Mouse (Mus musculus) C3H10T1/2 (cell line): ENCODE results near the gene Hps6. TPM values are rescaled to one million over a fixed set of nuclear protein-coding genes. Genes with fewer than 3 reads are reported as not detected.

ENCODE experiments used
- polyA plus RNA-seq, 2 experiments: library from polyadenylated mRNA; unstranded; fragments of >200 nt; fragmentation: generic; extraction: Trizol; gene quantifications; one replicate each; pipeline ENCODE4 v1.2.1; 2012; ENCODE audit warnings: missing spikeins in 2 of 2

The Hps6 gene
- 10 to 100 TPM; 14.9 to 20.3 TPM for polyA plus RNA-seq

DNA sequence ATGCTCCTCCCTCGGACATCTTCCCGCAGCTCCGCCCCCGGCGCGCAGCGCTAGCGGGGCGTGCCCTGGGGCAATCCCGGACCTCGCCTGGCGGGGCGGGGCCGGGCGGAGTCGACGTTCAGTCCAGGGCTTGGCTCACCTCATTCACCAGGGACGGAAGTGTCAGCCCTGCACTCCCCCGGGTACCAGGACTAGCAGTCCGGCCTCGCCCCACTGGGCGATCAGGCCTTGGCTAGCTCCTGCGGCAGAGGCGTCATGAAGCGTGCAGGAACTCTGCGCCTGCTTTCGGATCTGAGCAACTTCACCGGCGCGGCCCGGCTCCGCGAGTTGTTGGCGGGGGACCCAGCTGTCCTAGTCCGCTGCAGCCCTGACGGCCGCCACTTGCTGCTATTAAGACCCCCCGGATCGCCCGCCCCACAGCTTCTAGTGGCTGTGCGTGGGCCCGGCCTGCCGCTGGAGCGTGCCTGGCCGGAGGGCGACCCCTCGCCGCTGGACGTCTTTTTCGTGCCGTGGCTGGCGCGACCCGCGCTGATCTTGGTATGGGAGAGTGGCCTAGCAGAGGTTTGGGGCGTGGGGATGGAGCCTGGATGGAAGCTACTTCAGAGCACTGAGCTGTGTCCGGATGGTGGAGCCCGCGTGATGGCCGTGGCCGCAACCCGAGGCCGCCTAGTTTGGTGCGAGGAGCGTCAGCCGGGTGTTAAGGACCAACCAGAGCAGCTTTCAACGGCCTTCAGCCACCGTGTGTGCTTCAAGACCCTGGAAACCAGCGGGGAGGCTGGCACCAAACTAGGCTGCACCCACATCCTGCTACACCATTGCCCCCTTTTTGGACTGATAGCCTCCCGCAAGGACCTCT is at the start of gene Hps6:
Gene Hps6, plus strand, starts transcription at position 138 of the 856 bp plus-strand sequence.

DNA sequence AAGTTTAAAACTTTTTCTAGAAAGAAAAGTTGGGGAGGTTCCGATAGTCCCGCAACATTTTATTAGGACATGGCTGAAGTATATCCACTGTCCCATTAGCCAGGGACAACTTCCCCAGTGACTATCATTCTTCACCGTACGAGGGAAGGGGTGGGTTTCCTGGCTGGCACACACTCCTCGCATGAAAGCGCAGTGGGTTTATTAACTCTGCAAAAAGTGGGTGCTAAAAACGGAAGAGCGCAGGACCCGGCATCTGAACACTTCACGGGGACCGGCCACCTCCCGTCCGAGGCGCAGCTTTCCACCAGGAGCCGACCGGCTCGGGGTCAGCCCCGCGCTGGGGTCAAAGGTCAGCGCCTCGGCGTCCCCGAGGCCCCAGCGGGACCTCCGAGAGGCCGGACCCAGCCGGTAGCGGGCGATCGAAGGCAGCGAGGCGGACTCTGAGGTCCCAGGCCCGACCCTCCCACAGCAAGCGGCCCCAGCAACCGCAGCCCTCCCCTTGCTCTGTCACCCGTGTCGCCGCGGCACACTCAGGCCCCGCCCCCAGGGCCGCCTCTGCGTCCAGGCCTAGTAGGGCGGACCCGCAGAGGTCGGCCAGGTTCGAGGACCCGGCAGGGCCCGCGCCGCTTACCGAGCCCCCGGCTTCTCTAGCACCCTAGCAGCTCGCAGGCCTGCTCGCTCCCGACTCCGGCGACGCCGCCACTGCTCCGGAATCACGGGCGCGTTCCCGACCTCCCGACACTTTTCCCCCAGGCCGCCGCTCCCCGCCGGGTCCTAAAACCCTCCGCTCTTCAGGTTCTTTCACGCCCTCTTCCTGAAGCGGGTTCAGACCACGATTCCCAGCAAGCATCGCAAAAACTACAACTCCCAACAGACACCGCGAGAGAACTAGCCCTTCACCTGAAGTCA is 5.3 kb upstream of the Hps6 start, which contains the start of gene Armh3:
Gene Armh3, minus strand, starts transcription at position 704 of the 909 bp plus-strand sequence.

DNA sequence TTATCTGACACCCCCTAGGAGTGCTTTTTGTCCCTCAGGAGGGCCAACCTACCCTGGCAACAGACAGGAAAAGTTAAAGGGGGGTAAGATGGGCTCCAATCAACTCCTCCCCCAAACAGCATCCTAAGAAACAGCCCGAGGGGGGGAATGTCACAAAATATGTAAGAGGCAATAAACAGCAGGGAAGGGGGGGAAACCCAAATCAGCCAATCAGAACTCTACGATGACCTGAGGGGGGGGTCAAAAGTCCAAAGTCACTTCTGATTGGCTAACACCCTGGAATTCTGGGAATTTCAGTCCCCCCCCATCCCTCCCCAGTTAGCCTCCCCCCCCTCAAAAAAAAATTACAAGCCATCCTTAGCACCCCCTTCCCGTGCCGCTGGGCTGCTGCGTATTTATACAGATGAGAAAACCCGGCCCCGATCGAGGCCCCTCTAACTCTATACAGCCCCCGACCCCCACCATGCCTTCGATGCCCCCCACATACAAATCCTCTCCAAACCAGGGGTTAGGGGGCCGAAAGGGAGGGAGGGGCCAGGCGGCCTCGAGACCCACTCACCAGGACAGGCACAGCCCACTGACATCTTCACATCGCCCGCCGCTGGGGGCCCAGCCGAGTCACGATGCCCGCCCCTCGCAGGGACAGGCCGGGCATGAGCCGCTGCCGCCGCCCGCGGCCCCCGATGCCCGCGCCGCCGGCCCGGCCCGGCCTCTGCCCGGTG is 41.1 kb downstream of the Hps6 start, which contains the start of gene Pprc1:
Gene Pprc1, plus strand, starts transcription at position 616 of the 722 bp plus-strand sequence.

DNA sequence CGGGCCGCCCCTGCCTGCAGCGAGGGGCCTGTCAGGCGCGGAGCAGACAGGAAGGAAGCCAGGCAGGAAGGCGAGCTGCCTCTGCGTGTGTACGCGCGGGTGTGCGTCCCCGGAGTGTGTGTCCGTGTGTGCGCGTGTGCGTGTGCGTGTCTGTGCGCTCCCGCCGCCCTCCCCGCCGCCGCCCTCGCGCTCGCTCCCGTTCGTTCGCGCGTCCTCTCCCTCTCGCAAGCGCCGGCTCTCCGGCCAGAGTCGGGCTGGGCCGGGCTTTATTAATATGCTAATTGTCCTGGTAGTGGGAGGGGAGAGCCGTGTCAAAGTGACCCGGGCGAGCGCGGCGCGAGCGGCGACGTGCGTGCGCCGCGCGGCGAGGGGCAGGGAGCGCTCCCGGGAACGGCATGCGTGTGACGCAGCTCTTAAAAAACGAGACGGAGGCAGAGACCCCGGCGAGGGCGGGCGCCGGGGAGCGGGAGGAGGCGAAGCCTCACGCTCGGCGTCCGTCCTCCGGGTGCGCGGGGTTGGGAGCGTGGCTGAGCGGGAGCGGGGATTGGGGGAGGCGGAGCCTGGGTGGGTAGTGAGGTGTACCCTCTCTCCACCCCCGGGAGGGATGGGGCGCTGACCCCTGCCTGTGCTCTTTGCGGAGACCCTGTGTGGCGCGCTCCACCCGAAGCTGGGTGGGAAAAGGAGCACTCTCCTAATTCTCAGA is 41.8 kb downstream of the Hps6 start, which contains the start of gene Ldb1:
Gene Ldb1, minus strand, starts transcription at position 222 of the 703 bp plus-strand sequence.

Other genes starting within 250 kb of the Hps6 start
- 10 to 100 TPM in 1 of 2 experiments, 1 to 10 TPM in 1; 1.6 to 23.1 TPM for gene Mgea5, start 219.7 kb upstream of the Hps6 start, polyA plus RNA-seq
- gene Kcnip2, start 187.4 kb upstream of the Hps6 start, polyA plus RNA-seq, result under 1 TPM; 0.01 to 0.07 TPM
- gene Armh3, start 5.0 kb upstream of the Hps6 start, polyA plus RNA-seq, result 10 to 100 TPM in 1 of 2 experiments, 1 to 10 TPM in 1; 2.9 to 13.8 TPM
- 10 to 100 TPM; 14.1 to 17.5 TPM for gene Pprc1, start 41.4 kb downstream of the Hps6 start, polyA plus RNA-seq
- gene Ldb1, start 41.7 kb downstream of the Hps6 start, polyA plus RNA-seq, result 100 to 1,000 TPM in 1 of 2 experiments, 10 to 100 TPM in 1; 76.7 to 219 TPM
- 10 to 100 TPM; 25.0 to 28.8 TPM for gene Nolc1, start 72.4 kb downstream of the Hps6 start, polyA plus RNA-seq
- under 1 TPM in 1 of 2 experiments, not detected in 1; 0.01 TPM for gene Elovl3, start 128.4 kb downstream of the Hps6 start, polyA plus RNA-seq
- gene Pitx3, start 144.8 kb downstream of the Hps6 start, polyA plus RNA-seq, result not detected
- gene Gbf1, start 149.0 kb downstream of the Hps6 start, polyA plus RNA-seq, result 10 to 100 TPM; 26.6 to 62.4 TPM